Mouse (Mus musculus): ENCODE measurements around the gene Orm3.

Gene Orm3

GRCm38 (mm10) chr4:63355877-63356665 lies at the start of gene Orm3:
Gene Orm3, plus strand, starts transcription at chr4:63356162.
- no peak for DNase-seq (ENCODE audit: low read depth, low spot score)

DNA sequence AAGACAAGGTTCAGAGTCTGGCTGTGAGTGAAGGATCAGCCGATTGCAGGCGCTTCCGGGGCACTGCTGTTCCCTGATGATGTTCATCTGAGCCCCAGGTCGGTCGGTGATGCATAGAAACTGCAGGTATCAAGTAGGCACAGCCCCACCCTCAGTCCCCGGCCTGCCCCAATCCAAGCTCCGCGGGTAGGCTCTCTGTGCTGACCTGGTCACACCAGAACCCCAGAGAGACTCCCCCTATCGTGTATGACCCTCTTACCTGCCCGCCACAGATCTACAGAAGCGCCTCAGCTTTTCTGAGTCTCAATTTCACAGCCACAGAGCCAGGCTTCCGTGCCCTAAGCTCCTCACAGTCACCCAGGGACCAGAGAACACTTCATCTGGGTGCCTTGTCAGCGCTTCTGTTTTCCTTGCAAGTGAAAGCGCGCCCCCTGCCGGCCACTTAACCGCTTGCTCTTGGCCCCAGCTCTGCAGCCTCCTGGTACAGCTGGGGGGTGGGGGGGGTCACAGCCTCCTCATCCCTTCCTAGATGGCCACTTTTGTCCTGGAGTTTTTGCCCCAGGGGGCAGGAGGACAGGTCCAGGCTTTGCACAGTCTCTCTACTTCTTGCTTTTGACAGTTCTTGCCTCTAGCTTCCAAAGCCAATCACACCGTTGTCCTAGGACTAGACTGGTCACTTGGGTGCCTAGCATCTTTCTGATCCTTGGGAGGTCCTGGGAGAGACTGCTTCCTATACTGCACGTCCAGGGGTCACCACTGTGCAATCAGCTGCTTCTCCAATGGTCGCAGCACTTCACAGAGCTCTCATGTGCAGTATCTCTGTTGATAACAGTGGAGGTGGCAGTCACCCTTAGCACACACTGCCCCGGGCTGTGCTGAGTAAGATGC lies 48.5 kb upstream of the Orm3 start:
- DNase-seq (ENCODE audit: low read depth, low spot score), result peak; percentile 68

DNA sequence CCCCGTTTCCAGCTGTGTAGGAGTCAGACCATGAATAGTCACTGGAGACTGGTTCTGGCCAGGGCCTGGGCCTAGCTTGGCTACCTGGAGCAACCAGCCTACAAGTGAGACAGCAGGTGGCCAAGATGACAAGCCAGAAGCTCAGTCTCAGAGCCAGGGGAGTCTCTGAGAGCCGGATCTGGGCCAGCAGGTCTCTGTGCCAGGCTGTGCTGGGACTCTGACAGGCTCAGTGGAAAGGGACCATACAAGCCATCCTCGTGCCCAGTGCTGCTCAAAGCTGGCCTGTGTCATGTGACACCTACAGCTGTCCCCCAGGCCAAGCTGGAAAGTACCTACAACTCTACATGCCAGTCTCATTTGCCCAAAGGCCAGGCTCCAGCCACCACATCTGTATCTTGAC lies 47.6 kb upstream of the Orm3 start:
- DNase-seq (ENCODE audit: low read depth, low spot score), result no peak

GRCm38 (mm10) chr4:63310247-63310855 lies 45.6 kb upstream of the Orm3 start:
- no peak for DNase-seq (ENCODE audit: low read depth, low spot score)

GRCm38 (mm10) chr4:63311426-63311825 lies 44.5 kb upstream of the Orm3 start:
- no peak for DNase-seq (ENCODE audit: low read depth, low spot score)

DNA sequence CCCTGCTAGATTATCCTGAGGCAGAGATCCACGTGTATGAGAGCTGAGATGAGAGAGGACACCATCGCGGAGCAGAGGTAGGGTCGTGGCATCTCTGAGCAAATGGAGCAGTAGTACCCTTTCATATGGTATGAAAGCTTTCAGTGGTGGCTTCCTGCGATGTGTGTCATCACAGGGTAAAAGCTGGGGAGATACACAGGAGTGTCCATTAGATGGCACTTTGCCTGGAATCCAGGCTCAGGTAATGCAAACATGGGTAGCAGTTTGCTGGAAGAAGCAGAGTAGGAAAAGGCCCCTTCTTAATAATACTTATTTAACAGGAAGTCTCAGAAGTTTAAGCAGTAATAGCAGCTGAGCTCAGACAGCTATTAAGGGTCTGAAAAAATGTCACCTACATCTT lies 41.9 kb upstream of the Orm3 start:
- DNase-seq (ENCODE audit: low read depth, low spot score), result no peak

- DNase-seq (ENCODE audit: low read depth, low spot score), result no peak
Measured at GRCm38 (mm10) chr4:63316076-63316746, 39.8 kb upstream of the Orm3 start.

DNA sequence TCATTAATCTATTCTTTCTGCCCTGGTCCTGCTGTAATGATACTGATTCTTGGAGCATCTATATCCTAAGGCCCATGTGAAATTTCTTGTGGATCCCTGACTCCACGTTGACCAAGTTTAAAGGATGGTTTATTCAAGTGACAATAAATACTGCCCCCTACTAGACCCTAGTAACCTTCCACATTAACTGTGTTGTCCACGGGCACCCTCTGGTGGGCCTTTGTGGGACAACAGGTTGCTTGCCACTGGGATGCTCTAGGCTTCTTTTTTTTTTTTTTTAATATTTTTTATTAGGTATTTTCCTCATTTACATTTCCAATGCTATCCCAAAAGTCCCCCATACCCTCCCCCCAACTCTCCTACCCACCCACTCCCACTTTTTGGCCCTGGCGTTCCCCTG lies 36.4 kb upstream of the Orm3 start:
- DNase-seq (ENCODE audit: low read depth, low spot score), result peak; percentile 25

DNA sequence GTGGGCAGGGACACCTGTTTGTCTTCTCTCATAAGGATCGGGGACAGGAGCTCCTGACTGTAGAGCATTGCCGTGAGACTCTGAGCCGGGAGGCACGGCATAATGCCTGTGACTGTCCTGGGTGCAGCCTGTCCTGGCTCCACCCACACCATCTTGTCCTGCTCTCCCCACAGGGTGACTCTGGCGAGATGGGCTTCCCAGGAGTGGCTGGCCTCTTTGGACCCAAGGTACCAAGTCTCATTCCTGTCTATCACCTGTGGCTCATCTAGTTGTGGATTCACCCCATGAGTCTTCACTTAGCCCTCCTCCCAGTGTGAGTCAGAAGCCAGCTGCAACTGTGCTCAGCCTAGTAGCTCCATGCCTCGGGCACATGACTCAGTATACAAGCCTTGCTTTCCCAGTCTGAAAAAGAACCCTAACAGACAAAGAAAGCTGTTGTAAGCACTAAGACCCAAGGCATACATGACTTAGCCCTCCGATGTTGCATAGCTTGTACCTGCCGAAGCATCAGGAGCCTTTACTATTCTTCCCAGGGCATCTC lies 32.6 kb upstream of the Orm3 start:
- no peak for DNase-seq (ENCODE audit: low read depth, low spot score)

GRCm38 (mm10) chr4:63333403-63333802 lies 22.6 kb upstream of the Orm3 start:
- DNase-seq (ENCODE audit: low read depth, low spot score), result no peak

DNA sequence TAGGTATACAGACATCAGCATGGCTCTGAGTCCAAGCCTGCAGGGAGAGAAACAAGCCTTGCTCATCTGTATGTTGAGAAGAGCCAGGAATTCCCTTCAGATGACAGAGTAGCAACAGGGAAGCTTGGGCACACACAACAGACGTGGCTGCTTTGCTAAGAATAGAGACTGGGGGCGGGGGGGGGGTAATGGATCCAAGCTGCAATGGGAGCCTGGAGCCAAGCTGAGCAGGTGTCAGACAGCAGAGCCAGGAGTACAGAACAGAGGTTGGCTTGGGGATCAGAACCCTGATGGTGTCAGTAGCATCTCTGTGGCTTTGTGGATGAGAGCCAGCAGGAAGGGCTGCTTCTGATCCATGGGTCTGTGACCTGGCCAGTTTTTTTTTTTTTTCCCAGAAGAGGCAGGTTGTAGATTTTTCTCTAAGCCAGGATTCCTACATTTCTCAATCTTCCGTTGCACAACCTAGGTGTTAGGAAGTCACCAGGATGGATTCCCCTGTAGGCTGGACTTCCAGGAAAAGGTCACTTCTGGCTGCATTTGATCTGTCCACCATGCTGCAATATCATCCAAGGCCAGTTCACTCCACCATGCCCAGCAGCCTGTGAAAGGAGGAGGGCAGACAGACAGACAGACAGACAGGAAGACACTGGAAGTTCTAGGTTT lies 17.4 kb upstream of the Orm3 start:
- no peak for DNase-seq (ENCODE audit: low read depth, low spot score)

GRCm38 (mm10) chr4:63342491-63342890 lies 13.5 kb upstream of the Orm3 start:
- peak; percentile 43 for DNase-seq (ENCODE audit: low read depth, low spot score)

GRCm38 (mm10) chr4:63343608-63344007 lies 12.4 kb upstream of the Orm3 start:
- no peak for DNase-seq (ENCODE audit: low read depth, low spot score)

GRCm38 (mm10) chr4:63344295-63344694 lies 11.7 kb upstream of the Orm3 start, which contains the start of gene Orm1:
Gene Orm1, plus strand, starts transcription at chr4:63344560.
- no peak for DNase-seq (ENCODE audit: low read depth, low spot score)

GRCm38 (mm10) chr4:63345261-63345660 lies 10.7 kb upstream of the Orm3 start:
- no peak for DNase-seq (ENCODE audit: low read depth, low spot score)

GRCm38 (mm10) chr4:63346659-63347058 lies 9.3 kb upstream of the Orm3 start:
- DNase-seq (ENCODE audit: low read depth, low spot score), result no peak

GRCm38 (mm10) chr4:63348524-63348923 lies 7.4 kb upstream of the Orm3 start:
- no peak for DNase-seq (ENCODE audit: low read depth, low spot score)

GRCm38 (mm10) chr4:63356981-63357570 lies 1.1 kb downstream of the Orm3 start:
- DNase-seq (ENCODE audit: low read depth, low spot score), result no peak

- no peak for DNase-seq (ENCODE audit: low read depth, low spot score)
Measured at GRCm38 (mm10) chr4:63359861-63360260, 3.9 kb downstream of the Orm3 start.

- no peak for DNase-seq (ENCODE audit: low read depth, low spot score)
Measured at GRCm38 (mm10) chr4:63362150-63362549, 6.2 kb downstream of the Orm3 start, which contains the start of gene Orm2. Gene Orm2, plus strand, starts transcription at chr4:63362449.
